Mouse (Mus musculus): ENCODE measurements around the gene Ern2.

The Ern2 gene

GRCm38 (mm10) chr7:122158915-122159902 lies 26.8 kb downstream of the Ern2 start, which contains the start of gene Plk1:
TSS of gene Plk1 (plus strand) at chr7:122159439.
- peak; percentile 85 for DNase-seq

- DNase-seq = no peak
Measured at GRCm38 (mm10) chr7:122158488-122158887, 27.5 kb downstream of the Ern2 start.

- no peak for DNase-seq
Measured at GRCm38 (mm10) chr7:122152473-122152872, 33.5 kb downstream of the Ern2 start.

GRCm38 (mm10) chr7:122140991-122141390 lies 45.0 kb downstream of the Ern2 start:
- no peak for DNase-seq

- DNase-seq = no peak
Measured at GRCm38 (mm10) chr7:122138190-122138589, 47.8 kb downstream of the Ern2 start.

- DNase-seq = no peak
Measured at GRCm38 (mm10) chr7:122137071-122137470, 48.9 kb downstream of the Ern2 start.

- peak; percentile 7 for DNase-seq
Measured at GRCm38 (mm10) chr7:122135070-122135469, 50.9 kb downstream of the Ern2 start.

- DNase-seq = no peak
Measured at GRCm38 (mm10) chr7:122133338-122133625, 52.7 kb downstream of the Ern2 start.

- peak; percentile 99 for DNase-seq
Measured at GRCm38 (mm10) chr7:122132497-122133337, 53.3 kb downstream of the Ern2 start, which contains the start of the genes Palb2 and Dctn5. TSS of gene Palb2 (minus strand) at chr7:122132985. TSS of gene Dctn5 (plus strand) at chr7:122133041.

GRCm38 (mm10) chr7:122131834-122132233 lies 54.2 kb downstream of the Ern2 start:
- DNase-seq = no peak

- DNase-seq = no peak
Measured at GRCm38 (mm10) chr7:122126946-122127345, 59.1 kb downstream of the Ern2 start.

- no peak for DNase-seq
Measured at GRCm38 (mm10) chr7:122125636-122126035, 60.4 kb downstream of the Ern2 start.

- DNase-seq = no peak
Measured at GRCm38 (mm10) chr7:122123518-122123917, 62.5 kb downstream of the Ern2 start.
